Mouse (Mus musculus) embryonic facial prominence, embryonic 13.5 days (tissue): ENCODE results near the gene Chst3. TPM values are rescaled to one million over a fixed set of nuclear protein-coding genes. Genes with fewer than 3 reads are reported as not detected.

Experiments used
- ATAC-seq: fragments of 200-750 bp; cut with Nextera tagmentation; 2 replicates; pipeline ENCODE4 v1.8.0; 2017; ENCODE audit warnings: low read depth; ENCODE audit not compliant: insufficient number of reproducible peaks, insufficient read depth, low FRiP score, low TSS enrichment
- H3K27ac ChIP-seq: fragments of 300-500 bp; sonication (generic); 2 replicates; pipeline ENCODE4 v1.5.1; 2015; ENCODE audit warnings: moderate library complexity, mild to moderate bottlenecking, inconsistent platforms
- H3K27me3 ChIP-seq: fragments of 300-500 bp; sonication (generic); 2 replicates; pipeline ENCODE4 v1.6.1; 2015; ENCODE audit warnings: mild to moderate bottlenecking, inconsistent platforms
- H3K36me3 ChIP-seq: fragments of 300-500 bp; sonication (generic); 2 replicates; pipeline ENCODE4 v1.6.1; 2015; ENCODE audit warnings: mild to moderate bottlenecking, inconsistent platforms
- H3K4me1 ChIP-seq: fragments of 300-500 bp; sonication (generic); 2 replicates; pipeline ENCODE4 v1.6.1; 2015; ENCODE audit warnings: inconsistent platforms
- H3K4me2 ChIP-seq: fragments of 300-500 bp; sonication (generic); 2 replicates; pipeline ENCODE4 v1.6.1; 2015; ENCODE audit warnings: moderate library complexity, mild to moderate bottlenecking, inconsistent platforms
- H3K4me3 ChIP-seq: fragments of 300-500 bp; sonication (generic); 2 replicates; pipeline ENCODE4 v1.5.1; 2015; ENCODE audit warnings: mild to moderate bottlenecking, inconsistent platforms
- H3K9ac ChIP-seq: fragments of 300-500 bp; sonication (generic); 2 replicates; pipeline ENCODE4 v1.6.1; 2015; ENCODE audit warnings: mild to moderate bottlenecking, inconsistent platforms
- H3K9me3 ChIP-seq: fragments of 300-500 bp; sonication (generic); 2 replicates; pipeline ENCODE4 v1.6.1; 2016; ENCODE audit warnings: inconsistent platforms
- WGBS: fragments of 180-500 bp; shearing (Covaris S2); methylation state at CpG from one replicate; pipeline ENCODE4 v1.1.7; 2015; ENCODE audit warnings: mixed read lengths; 5-methylcytosine and 5-hydroxymethylcytosine counted together
- polyA plus RNA-seq: library from polyadenylated mRNA; unstranded; fragments of >200 nt; fragmentation: Nextera tagmentation; extraction: Ambion mirVana; gene quantifications from 2 replicates; pipeline ENCODE4 v1.2.1, GENCODE M21; 2015

Chst3 gene
- polyA plus RNA-seq = 2.3 and 2.7 TPM in 2 replicates

DNA sequence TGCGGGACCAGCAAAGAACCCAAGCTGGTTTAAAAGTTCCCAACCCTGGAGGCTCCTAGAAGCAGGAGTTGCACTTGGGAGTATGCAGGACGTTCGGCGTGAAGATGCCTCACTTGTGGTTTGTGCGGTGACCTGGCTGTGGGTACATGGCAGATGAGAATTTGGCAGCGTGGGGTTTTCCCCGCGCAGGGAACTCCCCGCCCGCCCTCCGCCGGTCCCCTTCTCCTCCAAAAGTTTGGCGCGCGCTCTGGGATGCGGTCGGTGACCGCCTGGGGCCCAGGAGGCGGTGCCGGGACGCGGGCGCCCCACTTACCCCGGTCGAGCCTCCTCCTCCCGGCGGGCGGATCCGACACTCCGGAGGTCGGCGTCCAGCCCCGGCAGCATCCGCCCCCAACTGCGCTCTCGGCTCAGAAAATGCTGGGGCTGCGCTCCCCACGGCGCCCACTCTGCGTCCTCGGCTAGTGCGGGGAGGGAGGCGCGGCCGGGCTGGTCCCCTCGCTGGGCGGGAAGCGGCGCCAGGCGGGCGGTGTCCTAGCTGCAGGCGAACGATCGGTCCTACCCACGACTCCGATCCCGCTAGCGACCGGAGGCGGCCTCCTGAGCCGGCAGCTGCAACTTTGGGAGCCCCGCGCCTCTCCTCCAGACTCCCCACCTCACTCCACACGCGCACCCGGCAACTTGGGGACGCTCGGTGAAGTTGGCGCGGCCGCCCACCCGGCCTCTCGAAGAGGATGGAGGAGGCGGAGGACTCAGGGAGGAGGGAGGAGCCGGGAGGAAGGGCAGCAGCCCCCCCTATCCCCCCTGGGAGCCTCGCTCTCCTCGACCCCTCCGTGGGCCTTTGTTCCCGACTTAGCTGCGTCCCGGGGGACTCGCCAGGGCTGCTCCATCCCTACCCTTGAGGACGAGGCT lies at the start of gene Chst3:
Gene Chst3, minus strand, starts transcription at position 670 of the 909 bp plus-strand sequence.
- Histone ChIP-seq H3K27me3 (no peaks in the 10 kb centered on the region), H3K9me3 (no peaks in the 10 kb centered on the region), H3K4me1 (peaks cover 47% of the 10 kb centered on the region), H3K36me3 (no peaks in the 10 kb centered on the region), H3K9ac (peak within 1 kb of the TSS; percentile 86), H3K4me3 (peak within 1 kb of the TSS; percentile 68), H3K27ac (peak within 1 kb of the TSS; percentile 92), H3K4me2 (peak within 1 kb of the TSS; percentile 84)
- WGBS = under 1% methylated on average over 82 of the region's 83 CpGs
- peak; percentile 67 for ATAC-seq

DNA sequence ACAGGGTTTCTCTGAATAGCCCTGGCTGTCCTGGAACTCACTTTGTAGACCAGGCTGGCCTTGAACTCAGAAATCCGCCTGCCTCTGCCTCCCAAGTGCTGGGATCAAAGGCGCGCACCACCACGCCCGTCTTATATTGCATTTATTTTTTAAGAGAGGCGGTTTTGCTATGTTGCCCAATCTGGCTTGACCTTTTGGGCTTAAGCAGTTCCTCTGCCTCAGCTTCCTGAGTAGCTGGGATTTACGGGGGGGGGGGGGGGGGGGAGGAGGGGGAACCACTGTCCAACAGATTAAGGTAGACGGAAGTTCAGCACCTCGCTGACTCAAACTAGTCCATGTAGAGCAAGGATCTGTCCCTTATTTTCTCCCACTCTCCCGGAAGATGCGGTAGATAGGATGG lies 49.7 kb upstream of the Chst3 start:
- peaks cover 7% of the 10 kb centered on the region; the same call in 1 of the 2 replicates for H3K4me1 ChIP-seq
- H3K4me2 ChIP-seq = no peak overlapping the region
- WGBS = 92% methylated on average over 10 of the region's 11 CpGs
- H3K9ac ChIP-seq = no peak overlapping the region
- no peak overlapping the region for H3K4me3 ChIP-seq
- no peak for ATAC-seq
- H3K27ac ChIP-seq = no peak overlapping the region
- H3K27me3 ChIP-seq = no peaks in the 10 kb centered on the region
- no peaks in the 10 kb centered on the region for H3K36me3 ChIP-seq
- H3K9me3 ChIP-seq = no peaks in the 10 kb centered on the region

DNA sequence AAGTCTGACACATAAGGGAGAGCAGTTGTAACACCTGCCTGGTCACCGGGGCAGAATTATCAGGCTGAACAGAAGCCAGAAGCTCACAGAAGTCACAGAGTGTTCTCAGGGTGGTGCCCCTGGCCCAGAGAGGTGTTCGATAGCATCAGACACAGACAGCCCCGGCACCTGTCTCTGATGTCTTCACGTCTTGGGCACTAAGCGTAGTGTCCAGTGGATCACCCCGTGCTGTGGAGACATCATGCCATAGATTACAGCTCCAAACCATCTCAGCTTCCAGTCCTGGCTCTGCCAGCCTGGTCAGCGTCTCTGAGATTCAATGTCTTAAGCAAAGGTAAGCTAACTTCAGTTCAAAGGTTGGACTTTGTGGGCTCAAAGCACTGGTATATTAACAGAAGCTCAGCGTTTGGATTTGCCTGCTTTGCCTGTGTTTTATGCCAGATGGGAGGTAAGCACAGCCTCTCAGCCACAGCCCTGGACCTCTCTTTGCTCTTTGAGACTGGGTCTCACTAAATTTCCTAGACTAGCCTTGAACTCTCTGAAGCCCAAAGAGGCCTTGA lies 47.9 kb upstream of the Chst3 start:
- ATAC-seq = no peak

DNA sequence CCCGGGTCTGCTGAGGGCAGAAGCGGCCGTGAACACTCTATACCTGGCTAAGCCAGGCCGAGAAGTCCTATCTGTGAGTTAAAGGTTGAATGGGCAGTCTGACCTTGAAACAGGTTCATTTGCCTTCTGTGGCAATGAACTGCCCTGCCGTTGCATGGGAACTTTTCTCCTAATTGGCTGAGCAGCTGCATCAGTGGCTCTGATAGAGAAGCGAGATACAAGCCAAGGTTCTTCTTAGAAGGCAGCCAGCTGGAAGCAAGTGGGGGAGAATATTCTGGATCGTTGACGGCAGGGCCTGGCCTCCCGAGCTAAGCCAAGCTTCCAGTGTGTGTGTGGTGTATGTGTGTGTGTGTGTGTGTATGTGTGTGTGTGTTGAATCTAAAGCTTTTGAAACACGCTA lies 46.2 kb upstream of the Chst3 start:
- 73% methylated on average over 10 of the region's 10 CpGs for WGBS
- H3K27ac ChIP-seq = no peak overlapping the region
- ATAC-seq = no peak
- no peaks in the 10 kb centered on the region for H3K27me3 ChIP-seq
- H3K4me3 ChIP-seq = no peak overlapping the region
- H3K9ac ChIP-seq = no peak overlapping the region
- H3K4me1 ChIP-seq = 0 out of 2 replicates have a peak, but pooled peaks cover 8% of the 10 kb centered on the region
- H3K9me3 ChIP-seq = no peaks in the 10 kb centered on the region
- H3K36me3 ChIP-seq = no peaks in the 10 kb centered on the region
- H3K4me2 ChIP-seq = no peak overlapping the region

More for the DNA sequence above, 47.9 kb upstream of the Chst3 start:
- no peaks in the 10 kb centered on the region for H3K27me3 ChIP-seq
- H3K4me1 ChIP-seq = peaks cover 9% of the 10 kb centered on the region; the same call in 1 of the 2 replicates
- no peak overlapping the region for H3K4me2 ChIP-seq
- H3K27ac ChIP-seq = no peak overlapping the region
- 86% methylated on average over 8 of the region's 8 CpGs for WGBS
- no peak overlapping the region for H3K9ac ChIP-seq
- no peak overlapping the region for H3K4me3 ChIP-seq
- no peaks in the 10 kb centered on the region for H3K9me3 ChIP-seq
- H3K36me3 ChIP-seq = no peaks in the 10 kb centered on the region

DNA sequence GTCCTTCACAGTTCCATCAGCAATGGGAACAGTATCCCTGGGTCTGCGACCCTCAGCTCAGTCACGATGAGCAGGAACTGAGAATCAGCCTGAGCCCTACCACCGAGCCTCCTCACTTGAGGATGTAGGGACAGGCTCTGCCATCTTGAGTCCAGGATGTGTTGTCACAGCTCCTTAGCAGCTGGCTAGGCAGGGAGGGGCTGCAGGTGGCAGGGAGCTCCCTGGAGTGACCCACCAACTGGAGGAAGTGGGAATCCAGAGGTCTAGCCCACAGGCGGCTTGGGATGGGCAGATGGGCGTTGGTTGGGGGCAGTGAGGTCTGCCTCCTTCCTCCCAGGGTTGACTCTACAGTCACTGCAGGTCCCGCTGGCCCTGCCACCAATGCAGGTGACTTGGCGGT lies 44.3 kb upstream of the Chst3 start:
- no peaks in the 10 kb centered on the region for H3K27me3 ChIP-seq
- 0 out of 2 replicates have a peak, but pooled peaks cover 8% of the 10 kb centered on the region for H3K4me1 ChIP-seq
- H3K9ac ChIP-seq = no peak overlapping the region
- no peak overlapping the region for H3K4me2 ChIP-seq
- ATAC-seq = no peak
- WGBS = 86% methylated on average over 7 of the region's 7 CpGs
- no peak overlapping the region for H3K27ac ChIP-seq
- H3K4me3 ChIP-seq = no peak overlapping the region
- no peaks in the 10 kb centered on the region for H3K36me3 ChIP-seq
- H3K9me3 ChIP-seq = no peaks in the 10 kb centered on the region

DNA sequence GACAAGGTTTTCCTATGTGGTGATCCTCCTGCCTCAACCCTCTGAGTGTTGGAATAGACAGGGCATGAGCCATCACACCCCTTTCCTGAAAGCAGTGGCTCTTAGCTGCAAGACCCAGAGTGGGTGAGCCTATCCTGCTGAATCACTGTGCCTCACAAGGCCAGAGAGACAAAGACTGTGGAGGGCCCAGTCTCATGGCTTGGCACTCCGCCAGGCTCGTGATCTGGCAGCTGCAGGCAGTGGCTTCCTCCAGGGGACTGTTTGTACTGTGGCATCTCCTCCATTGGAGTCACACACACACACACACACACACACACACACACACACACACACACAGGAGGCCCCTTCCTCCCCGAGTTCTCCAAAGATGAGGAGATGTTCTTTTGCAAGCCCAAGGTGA lies 43.3 kb upstream of the Chst3 start:
- 40% methylated on average over 3 of the region's 3 CpGs for WGBS
- H3K4me3 ChIP-seq = no peak overlapping the region
- H3K27me3 ChIP-seq = no peaks in the 10 kb centered on the region
- H3K27ac ChIP-seq = peak overlapping the region; percentile 34; the same call in 1 of the 2 replicates
- ATAC-seq = peak; percentile 72; the same call in 1 of the 2 replicates
- H3K4me1 ChIP-seq = 0 out of 2 replicates have a peak, but pooled peaks cover 8% of the 10 kb centered on the region
- no peak overlapping the region for H3K4me2 ChIP-seq
- H3K9me3 ChIP-seq = no peaks in the 10 kb centered on the region
- no peaks in the 10 kb centered on the region for H3K36me3 ChIP-seq
- H3K9ac ChIP-seq = no peak overlapping the region

DNA sequence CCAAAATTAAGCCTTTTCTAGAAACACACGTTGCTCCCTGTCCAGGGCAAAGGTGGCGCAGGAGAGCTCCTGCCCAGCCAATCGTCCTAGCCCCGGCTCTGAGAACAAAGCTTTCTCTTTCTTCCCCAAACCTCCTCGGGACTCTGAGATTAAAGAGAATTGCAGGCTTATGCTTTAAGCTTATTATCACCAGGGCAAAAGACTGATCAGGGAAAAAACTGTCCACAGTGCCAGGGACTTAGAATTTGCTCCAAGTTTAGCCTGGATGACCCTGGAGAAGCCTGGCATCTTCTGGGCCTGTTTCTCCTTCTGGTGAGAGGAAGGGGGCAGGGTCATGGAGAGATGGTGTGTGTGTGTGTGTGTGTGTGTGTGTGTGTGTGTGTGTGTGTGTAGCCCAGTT lies 42.5 kb upstream of the Chst3 start:
- H3K9me3 ChIP-seq = no peaks in the 10 kb centered on the region
- no peak overlapping the region for H3K4me3 ChIP-seq
- 24% methylated on average over 5 of the region's 5 CpGs for WGBS
- H3K36me3 ChIP-seq = no peaks in the 10 kb centered on the region
- H3K27ac ChIP-seq = no peak overlapping the region
- H3K9ac ChIP-seq = no peak overlapping the region
- ATAC-seq = no peak
- no peak overlapping the region for H3K4me2 ChIP-seq
- 0 out of 2 replicates have a peak, but pooled peaks cover 8% of the 10 kb centered on the region for H3K4me1 ChIP-seq
- no peaks in the 10 kb centered on the region for H3K27me3 ChIP-seq

DNA sequence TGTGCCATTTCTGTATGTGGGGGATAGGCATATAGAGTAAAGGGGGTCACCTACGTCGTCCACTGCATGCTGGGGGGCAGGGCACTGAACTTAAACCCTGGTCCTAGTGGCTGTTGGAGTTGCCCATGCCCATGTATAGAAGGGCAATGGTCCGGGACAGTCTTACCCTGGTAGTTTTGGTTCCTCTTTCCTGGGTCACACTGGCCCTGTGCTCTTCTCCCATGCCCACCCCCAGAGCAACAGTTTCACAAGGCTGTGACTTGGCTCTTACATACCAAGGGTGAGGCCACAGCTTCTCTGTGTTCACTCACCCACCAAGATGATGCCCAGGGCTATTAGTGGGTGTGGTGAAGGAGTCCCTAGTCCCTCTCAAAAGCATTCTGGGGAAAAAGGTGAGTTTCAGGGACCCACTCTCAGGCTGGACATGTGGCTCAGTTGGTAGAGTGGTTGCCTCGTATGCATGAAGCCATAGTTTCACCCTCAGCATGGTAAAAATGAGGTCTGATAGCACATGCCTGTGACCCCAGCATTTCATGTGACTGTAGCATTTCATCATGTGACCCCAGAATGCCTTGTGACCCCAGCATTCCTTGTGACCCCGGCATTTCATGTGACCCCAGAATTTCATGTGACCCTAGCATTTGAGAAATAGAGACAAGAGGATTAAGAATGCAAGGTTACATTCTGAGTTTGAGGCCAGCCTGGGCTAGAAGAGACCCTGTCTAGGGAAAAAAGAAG lies 41.7 kb upstream of the Chst3 start:
- no peak overlapping the region for H3K4me3 ChIP-seq
- no peak overlapping the region for H3K27ac ChIP-seq
- 83% methylated on average over 5 of the region's 5 CpGs for WGBS
- H3K4me1 ChIP-seq = 0 out of 2 replicates have a peak, but pooled peaks cover 8% of the 10 kb centered on the region
- no peaks in the 10 kb centered on the region for H3K9me3 ChIP-seq
- no peak for ATAC-seq
- H3K4me2 ChIP-seq = no peak overlapping the region
- H3K9ac ChIP-seq = no peak overlapping the region
- H3K27me3 ChIP-seq = no peaks in the 10 kb centered on the region
- H3K36me3 ChIP-seq = no peaks in the 10 kb centered on the region

DNA sequence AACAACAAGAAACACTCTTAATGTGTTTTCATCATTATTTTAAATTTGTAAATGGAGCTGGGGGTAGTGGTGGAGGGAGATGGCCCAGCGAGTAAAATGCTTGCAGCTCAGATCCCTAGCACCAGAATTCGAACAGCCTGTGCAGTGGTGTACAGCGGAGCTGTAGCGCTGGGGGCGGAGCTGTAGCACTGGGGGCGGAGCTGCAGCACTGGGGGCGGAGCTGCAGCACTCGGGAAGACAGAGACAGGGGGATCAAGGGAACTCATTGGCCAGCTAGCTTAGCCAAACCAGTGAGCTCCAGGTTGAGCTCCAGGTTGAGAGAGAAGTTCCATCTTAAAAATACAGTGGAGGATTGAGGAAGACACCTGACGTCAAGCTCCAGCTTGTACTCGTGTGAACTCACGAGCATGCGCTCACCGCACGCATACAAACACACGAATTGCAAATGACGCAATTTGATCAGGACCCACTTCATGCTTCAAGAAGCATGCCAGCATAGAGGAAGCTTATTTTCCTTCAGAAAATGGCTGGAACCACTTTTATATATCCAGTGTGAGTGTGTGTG lies 38.3 kb upstream of the Chst3 start:
- Histone ChIP-seq H3K27ac (no peak overlapping the region), H3K4me1 (0 out of 2 replicates have a peak, but pooled peaks cover 5% of the 10 kb centered on the region), H3K27me3 (no peaks in the 10 kb centered on the region), H3K36me3 (no peaks in the 10 kb centered on the region), H3K9ac (no peak overlapping the region), H3K4me3 (no peak overlapping the region), H3K4me2 (no peak overlapping the region), H3K9me3 (no peaks in the 10 kb centered on the region)
- WGBS = 56% methylated on average over 16 of the region's 16 CpGs
- no peak for ATAC-seq

DNA sequence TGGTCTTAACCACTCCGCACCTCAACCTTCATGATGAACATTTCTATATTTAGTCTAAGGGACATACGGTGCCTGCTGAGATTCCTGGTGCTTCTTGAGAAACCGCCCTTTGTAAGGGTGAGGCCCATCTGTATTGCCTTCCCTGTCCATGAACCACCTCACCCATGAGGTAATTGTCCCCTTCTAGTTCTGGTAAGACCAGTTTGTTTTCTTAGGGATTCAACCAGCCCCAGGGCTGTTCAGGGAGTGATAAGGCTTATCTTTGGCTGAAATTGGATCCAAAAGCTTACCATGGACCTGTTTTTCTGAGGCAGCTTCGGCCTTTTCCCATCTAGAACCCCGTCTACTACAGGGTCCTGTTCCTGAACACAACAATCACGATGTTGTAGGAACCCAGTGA lies 37.0 kb upstream of the Chst3 start:
- no peak for ATAC-seq
- no peak overlapping the region for H3K4me3 ChIP-seq
- WGBS = 82% methylated on average over 6 of the region's 6 CpGs

DNA sequence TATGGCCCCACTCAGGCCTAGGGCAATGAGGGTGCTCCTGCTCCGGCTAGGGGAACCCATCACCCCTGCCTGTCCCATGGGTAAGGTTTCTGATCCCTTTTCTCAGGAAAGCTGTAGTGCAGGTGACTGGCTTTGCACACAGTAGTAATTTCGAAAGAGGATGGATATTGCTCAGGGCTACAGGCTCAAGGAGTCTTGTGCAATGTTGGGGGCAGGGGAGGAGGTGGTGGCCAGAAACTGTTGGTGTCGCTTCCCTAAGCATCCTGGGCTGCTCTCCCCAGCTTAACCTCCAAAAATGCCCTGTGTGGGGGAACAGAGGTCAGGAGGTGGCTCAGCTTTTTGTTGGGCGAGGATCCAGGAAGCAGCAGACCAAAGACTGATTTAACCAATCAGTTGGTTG lies 33.5 kb upstream of the Chst3 start:
- no peak overlapping the region for H3K4me3 ChIP-seq
- H3K27me3 ChIP-seq = no peaks in the 10 kb centered on the region
- 70% methylated on average over 4 of the region's 4 CpGs for WGBS
- H3K36me3 ChIP-seq = no peaks in the 10 kb centered on the region
- no peaks in the 10 kb centered on the region for H3K9me3 ChIP-seq
- no peak overlapping the region for H3K9ac ChIP-seq
- H3K27ac ChIP-seq = no peak overlapping the region
- H3K4me1 ChIP-seq = no peaks in the 10 kb centered on the region
- ATAC-seq = no peak
- H3K4me2 ChIP-seq = no peak overlapping the region

More for the DNA sequence above, 37.0 kb upstream of the Chst3 start:
- no peaks in the 10 kb centered on the region for H3K9me3 ChIP-seq
- H3K4me2 ChIP-seq = no peak overlapping the region
- H3K4me1 ChIP-seq = no peaks in the 10 kb centered on the region
- no peaks in the 10 kb centered on the region for H3K36me3 ChIP-seq
- H3K27me3 ChIP-seq = no peaks in the 10 kb centered on the region
- no peak overlapping the region for H3K9ac ChIP-seq
- H3K27ac ChIP-seq = no peak overlapping the region
